Mouse (Mus musculus) layer of hippocampus, adult 2 months (tissue): ENCODE measurements around the gene Rere. TPM values are rescaled to one million over a fixed set of nuclear protein-coding genes. Genes with fewer than 3 reads are reported as not detected.
"Not testable (repeated sequence)": the region's sequence is repeated elsewhere in the genome, so short reads cannot be mapped to it uniquely, and the experiment has no call there.

Experiments
- DNase-seq, 2 experiments: peaks; one replicate each; pipeline ENCODE4 v3.0.0; 2022; ENCODE audit warnings: low spot score in 2 of 2
- H3K27ac ChIP-seq: fragments of 200-600 bp; 2 replicates; pipeline ENCODE4 v1.8.1; 2022
- H3K4me3 ChIP-seq: fragments of 200-600 bp; 2 replicates; pipeline ENCODE4 v1.8.1; 2022; ENCODE audit warnings: mild to moderate bottlenecking
- CTCF ChIP-seq: fragments of 200-600 bp; conservative IDR thresholded peaks from 2 replicates; pipeline ENCODE4 v1.8.1; 2022; ENCODE audit warnings: antibody characterized with exemption, mild to moderate bottlenecking, moderate library complexity
- total RNA-seq, 2 experiments: library from RNA; stranded (reverse); gene quantifications; 2 replicates each; pipeline ENCODE4 v1.2.3; 2021

The Rere gene
- total RNA-seq, 2 experiments from 2014 or later, result 144 to 153 TPM

GRCm38 (mm10) chr4:150260111-150260510 is 21.3 kb upstream of the Rere start:
- H3K4me3 ChIP-seq, result no peak overlapping the region
- no peak for DNase-seq
- H3K27ac ChIP-seq, result no peak overlapping the region
- TF ChIP-seq CTCF, result no peak

DNA sequence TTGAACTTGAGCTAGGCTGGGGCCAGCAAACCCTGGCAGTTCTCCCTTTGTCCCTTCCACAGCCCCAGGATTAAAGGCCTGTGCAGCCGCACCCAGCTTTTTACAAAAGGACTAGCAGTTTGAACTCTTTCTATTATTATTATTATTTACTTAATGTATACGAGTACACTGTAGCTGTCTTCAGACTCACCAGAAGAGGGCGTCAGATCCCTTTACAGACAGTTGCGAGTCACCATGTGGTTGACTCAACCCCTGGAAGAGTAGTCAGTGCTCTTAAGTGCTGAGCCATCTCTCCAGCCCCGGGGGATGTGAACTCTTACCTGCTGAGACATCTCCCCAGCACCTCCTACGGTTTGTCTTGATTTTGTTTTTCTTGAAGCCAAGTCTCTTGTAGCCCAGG is 20.7 kb upstream of the Rere start:
- no peak overlapping the region for H3K27ac ChIP-seq
- peak; percentile 73 for TF ChIP-seq CTCF
- no peak for DNase-seq
- H3K4me3 ChIP-seq, result no peak overlapping the region

GRCm38 (mm10) chr4:150262301-150262700 is 19.1 kb upstream of the Rere start:
- no peak for DNase-seq
- TF ChIP-seq CTCF, result no peak
- Histone ChIP-seq H3K4me3 (no peak overlapping the region), H3K27ac (no peak overlapping the region)

DNA sequence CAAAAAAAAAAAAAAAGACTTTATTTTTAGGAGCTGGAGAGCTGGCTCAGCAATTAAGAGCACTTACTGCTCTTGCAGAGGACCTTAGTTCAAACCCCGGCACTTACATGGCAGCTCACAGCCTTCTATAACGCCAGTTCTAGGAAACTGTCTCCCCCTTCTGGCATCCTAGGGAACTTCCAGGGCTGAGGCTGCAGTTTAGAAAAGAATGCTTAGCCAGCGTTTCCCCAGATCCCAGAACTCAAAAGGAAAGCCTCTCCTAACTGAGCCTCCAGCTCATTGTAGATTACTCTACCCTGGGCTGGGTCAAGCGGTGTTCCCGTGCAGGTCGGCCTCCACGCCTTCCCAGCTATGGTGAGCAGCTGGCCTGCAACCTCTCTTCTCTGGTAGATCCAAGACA is 16.5 kb upstream of the Rere start:
- no peak overlapping the region for H3K4me3 ChIP-seq
- DNase-seq, result no peak
- H3K27ac ChIP-seq, result no peak overlapping the region
- TF ChIP-seq CTCF, result peak; percentile 75

GRCm38 (mm10) chr4:150265471-150265870 is 16.0 kb upstream of the Rere start:
- no peak overlapping the region for H3K27ac ChIP-seq
- H3K4me3 ChIP-seq, result no peak overlapping the region
- no peak for DNase-seq

GRCm38 (mm10) chr4:150266655-150267223 is 14.7 kb upstream of the Rere start:
- DNase-seq, result no peak
- H3K4me3 ChIP-seq, result no peak overlapping the region
- no peak overlapping the region for H3K27ac ChIP-seq
- TF ChIP-seq CTCF, result no peak

More at GRCm38 (mm10) chr4:150265471-150265870, 16.0 kb upstream of the Rere start:
- no peak for TF ChIP-seq CTCF

DNA sequence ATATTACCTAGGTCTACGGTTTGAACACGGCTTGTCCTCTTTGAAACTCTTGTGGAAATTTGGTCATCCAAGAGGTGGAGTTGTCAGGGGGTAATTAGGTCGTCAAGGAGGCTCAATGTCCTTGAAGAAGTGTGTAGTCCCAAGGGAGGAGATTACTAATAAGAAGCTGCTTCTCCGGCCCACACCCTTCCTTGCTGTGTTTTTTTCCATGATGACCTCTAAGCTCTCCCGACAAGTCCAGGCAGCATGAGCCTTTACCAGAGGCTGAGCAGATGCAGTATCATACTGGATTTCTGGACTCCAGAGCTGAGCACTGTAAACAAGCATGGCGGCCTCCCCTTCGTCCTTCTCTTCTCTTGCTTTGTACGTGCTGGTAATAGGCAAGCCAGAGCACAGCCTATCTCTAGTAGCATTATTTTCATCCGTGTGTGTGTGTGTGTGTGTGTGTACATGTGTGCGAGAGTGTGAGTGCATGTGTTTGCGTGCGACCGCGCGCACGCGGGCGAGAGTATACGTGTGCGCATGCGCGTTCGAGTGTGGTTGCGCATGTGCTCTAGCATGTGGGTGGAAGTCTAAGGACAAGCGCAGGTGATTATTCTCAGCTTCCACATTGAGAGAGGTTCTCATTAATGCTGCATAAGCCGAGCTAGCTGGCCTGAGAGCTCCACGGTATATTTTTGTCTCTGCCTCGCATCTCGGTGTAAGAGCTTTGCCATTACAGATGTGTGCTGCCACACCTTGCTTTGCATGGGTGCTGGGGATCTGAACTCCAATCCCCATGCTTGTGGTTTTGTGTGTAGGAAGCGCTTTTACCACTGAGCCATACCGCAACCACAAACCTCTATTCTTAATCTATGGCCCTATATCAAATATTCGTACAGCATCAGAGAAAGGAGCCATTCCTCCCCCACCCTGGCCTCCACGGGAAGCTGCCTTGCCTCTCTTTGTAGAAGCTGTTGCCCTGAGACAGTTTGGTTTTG is 12.5 kb upstream of the Rere start:
- Histone ChIP-seq H3K27ac (no peak overlapping the region), H3K4me3 (no peak overlapping the region)
- TF ChIP-seq CTCF, result no peak
- no peak for DNase-seq

DNA sequence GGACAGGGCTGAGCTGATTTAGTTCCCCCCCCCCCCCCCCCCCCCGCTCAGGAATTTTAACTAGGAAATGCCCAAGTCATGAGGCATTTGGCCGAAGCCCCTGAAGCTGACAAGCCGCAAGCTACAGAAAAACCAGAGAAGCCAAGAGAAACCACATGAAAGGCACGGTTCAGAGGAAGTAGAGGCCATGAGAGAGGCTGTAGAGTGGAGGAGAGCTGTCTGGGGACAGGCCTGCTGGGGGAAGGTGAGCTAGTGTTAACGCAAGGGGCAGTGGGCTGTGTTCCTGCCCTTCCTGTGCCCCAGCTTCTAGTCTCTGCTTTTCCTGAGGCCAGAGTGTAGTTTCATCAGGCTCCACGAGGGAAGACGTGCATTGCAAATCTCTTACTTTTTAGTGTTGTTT is 11.8 kb upstream of the Rere start:
- Histone ChIP-seq H3K4me3 (no peak overlapping the region), H3K27ac (no peak overlapping the region)
- TF ChIP-seq CTCF, result no peak
- DNase-seq, result no peak

DNA sequence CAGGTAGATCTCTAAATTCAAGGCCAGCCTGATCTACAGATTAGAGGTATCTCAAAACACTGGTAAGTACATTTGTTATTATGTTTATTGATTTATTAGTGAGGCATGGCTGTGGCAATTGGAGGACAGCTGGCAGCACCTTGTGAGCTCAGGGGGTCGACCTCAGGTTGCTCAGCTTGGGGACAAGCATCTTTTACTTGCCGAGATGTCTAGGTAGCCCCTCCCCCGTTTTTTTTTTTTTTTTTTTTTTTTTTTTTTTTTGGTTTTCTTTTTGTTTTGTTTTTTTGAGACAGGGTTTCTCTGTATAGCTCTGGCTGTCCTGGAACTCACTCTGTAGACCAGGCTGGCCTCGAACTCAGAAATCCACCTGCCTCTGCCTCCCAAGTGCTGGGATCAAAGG is 10.7 kb upstream of the Rere start:
- not testable (repeated sequence) for H3K27ac ChIP-seq, DNase-seq, H3K4me3 ChIP-seq

DNA sequence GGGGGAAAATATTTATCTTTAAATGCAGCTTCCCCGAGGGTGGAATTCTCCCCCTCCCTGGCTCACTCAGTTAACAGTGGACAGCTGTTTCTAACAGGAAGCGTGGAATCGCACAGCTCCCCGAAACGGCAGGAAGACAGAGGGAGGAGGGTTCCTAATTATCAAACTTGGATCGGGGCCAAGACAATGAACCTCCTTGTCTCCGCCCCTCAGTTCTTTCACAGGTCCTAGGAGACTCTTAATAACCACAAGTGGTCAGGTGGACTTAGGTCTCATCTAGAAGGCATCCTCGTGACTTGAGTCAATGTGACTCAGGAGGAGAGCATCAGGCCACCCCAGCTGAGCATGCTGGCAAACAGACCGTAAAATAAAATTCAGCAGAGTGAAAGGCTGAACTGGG is 8.7 kb upstream of the Rere start:
- Histone ChIP-seq H3K4me3 (no peak overlapping the region), H3K27ac (peak overlapping the region; percentile 63)
- DNase-seq, result peak in 1 of 2 experiments; percentile 26
- no peak for TF ChIP-seq CTCF

- no peak overlapping the region for H3K27ac ChIP-seq
- TF ChIP-seq CTCF, result no peak
- H3K4me3 ChIP-seq, result no peak overlapping the region
- no peak for DNase-seq
Observed at GRCm38 (mm10) chr4:150275531-150275930, 5.9 kb upstream of the Rere start.

DNA sequence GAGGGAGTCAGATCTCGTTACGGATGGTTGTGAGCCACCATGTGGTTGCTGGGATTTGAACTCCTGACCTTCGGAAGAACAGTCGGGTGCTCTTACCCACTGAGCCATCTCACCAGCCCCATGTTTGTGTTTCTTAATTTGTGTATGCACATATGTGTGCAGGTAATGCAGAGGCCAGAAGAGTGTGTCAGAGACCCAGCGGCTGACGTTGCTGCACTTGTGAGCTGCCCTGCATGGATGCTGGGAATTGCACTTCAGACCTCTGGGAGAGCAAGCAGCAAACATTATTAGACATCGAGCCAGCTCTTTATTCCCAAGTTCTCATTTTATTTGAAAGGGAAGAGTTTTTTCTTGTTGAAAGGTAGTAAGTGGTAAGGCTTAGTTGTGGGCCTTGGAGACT is 2.1 kb upstream of the Rere start:
- H3K4me3 ChIP-seq, H3K27ac ChIP-seq, DNase-seq: not testable (repeated sequence)

- TF ChIP-seq CTCF, result no peak
- 0 out of 2 replicates have a peak overlapping the region, but pooled peaks have one; percentile 99 for H3K27ac ChIP-seq
- no peak for DNase-seq
- no peak overlapping the region for H3K4me3 ChIP-seq
Observed at GRCm38 (mm10) chr4:150280002-150280401, 1.4 kb upstream of the Rere start.

DNA sequence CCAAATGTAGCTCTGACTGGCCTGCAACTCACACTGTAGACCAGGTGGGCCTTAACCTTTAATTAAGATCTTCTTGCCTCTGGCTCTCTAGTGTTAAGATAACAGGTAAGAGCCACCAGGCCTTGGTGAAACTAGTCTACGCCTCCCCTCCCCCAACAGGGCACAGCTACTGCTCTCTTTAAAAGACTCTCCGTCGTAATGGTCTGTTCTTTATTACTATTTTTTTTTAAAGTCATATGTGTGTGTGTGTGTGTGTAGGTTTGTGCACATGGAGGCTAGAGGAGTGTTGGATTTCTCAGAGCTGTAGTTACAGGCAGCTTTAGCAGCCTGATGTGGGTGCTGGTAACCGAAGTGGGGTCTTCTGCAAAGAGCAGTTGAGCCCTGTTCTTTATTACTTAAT is 987 bp upstream of the Rere start:
- peak overlapping the region; percentile 77; the same call in 1 of the 2 replicates for H3K4me3 ChIP-seq
- no peak for DNase-seq
- TF ChIP-seq CTCF, result no peak
- peak overlapping the region; percentile 99 for H3K27ac ChIP-seq
